Mouse (Mus musculus): ENCODE results near the gene Gm3164.
"Not testable (repeated sequence)": the region's sequence is repeated elsewhere in the genome, so short reads cannot be mapped to it uniquely, and the experiment has no call there.

The Gm3164 gene

DNA sequence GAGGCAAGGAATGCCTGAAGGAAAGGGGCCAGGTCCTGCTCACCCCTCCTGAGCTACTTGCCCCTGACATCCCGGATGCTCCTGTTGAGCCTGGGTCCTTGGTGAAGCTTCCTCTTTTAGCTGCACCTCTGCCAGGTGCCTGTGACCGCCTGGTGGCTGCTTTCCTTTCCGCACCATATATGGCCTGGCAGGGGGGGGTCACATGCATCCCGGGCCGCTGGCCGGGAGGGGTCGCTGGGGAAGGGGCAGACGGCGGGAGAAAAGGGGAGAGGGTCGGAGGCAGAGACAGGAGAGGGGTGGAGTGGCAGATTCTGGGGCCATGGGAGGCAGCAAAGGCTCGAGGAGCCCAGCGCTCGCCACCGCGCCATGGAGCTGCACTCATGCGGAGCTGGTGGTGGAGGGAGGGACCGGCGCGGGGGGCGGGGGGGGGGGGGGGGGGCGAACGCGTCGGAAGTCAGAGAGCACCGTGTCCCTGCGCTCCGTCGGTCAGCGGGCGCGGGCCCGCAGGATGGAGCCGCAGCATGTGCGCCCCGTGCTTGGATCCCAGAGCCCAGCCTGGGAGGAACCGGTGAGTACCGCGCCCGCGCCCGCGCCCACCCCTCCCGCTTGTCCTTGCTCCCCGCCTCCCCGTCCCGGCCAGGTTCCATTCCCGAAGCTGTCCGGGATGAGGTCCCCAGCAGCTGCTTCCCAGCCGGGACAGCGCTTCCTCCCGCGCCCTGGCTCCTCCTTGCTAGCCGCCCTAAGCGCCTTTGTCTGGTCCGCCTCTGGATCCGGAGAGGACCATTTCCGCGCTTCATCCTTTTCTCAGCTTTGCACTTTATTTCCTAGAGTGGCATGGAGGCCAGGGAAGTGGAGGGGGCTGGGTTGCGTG lies at the start of gene Gm3164:
TSS of gene Gm3164 (plus strand) at position 484 of the 871 bp plus-strand sequence.
- DNase-seq (ENCODE audit: low read depth, low spot score) = peak; percentile 32

GRCm38 (mm10) chr14:4368991-4369390 lies 46.3 kb upstream of the Gm3164 start:
- DNase-seq (ENCODE audit: low read depth, low spot score) = not testable (repeated sequence)

DNA sequence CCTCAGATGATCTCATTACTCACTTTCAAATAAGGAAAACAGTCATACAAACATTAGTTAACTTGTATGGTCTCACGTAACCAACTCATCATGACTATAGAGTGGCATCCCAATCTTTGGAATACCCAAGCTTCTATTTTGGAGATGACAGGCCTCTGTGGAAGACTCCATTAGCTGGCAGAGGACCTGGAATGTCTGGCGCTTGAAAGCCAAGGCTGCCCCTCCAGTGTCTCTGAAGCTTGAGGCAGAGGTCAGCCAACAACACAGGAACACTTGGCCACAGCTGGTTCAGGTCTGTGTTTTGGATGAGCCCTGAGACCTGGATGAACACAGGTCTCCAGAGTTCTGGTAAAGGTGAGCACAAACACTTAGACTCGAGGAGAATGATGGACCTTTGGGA lies 45.6 kb upstream of the Gm3164 start:
- not testable (repeated sequence) for DNase-seq (ENCODE audit: low read depth, low spot score)

- DNase-seq (ENCODE audit: low read depth, low spot score) = not testable (repeated sequence)
These were observed 37.4 kb upstream of the Gm3164 start for GRCm38 (mm10) chr14:4377871-4378270.

DNA sequence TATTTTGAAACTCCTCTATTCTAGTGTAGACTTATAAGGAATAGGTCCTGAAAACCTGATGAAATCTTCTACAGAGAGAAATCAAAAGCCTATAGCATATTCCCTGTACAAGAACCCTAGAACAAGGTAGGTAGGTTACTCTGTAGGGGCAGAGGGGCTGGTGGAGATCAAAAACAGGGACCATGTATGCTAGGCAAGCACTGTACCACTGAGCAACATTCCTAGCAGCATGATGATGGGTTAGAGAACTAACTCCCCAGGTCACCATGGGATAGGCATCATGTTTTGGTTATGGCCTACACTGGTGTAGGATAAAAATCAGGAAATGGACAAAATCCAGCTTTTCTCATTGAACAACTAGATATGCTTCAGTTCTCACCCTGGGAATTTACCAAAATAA lies 29.6 kb upstream of the Gm3164 start:
- DNase-seq (ENCODE audit: low read depth, low spot score) = not testable (repeated sequence)

GRCm38 (mm10) chr14:4392841-4393530 lies 22.3 kb upstream of the Gm3164 start:
- not testable (repeated sequence) for DNase-seq (ENCODE audit: low read depth, low spot score)

DNA sequence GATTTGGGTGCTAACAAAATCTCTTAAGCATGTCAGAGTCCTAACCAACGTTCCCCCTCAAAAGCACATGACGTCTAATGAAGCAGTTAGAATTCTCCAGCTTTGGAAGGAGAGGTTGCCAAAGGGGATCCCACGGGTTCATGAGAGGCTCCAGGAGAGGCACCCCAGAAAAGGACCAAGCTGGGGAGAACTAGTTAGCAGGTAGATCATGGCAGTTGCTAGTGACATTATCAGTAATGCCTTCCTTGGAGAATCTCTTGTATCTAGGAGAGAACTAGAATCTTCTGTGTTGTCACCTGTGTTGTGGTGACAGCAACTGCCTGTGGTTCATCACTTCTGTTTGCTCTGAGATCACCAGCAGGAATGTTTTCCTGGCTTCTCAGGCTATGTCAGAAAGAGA lies 18.0 kb upstream of the Gm3164 start, which contains the start of gene Gm3159:
TSS of gene Gm3159 (plus strand) at position 301 of the 400 bp plus-strand sequence.
- DNase-seq (ENCODE audit: low read depth, low spot score) = not testable (repeated sequence)

GRCm38 (mm10) chr14:4398624-4399023 lies 16.6 kb upstream of the Gm3164 start:
- not testable (repeated sequence) for DNase-seq (ENCODE audit: low read depth, low spot score)

- DNase-seq (ENCODE audit: low read depth, low spot score) = not testable (repeated sequence)
These were observed 15.0 kb upstream of the Gm3164 start for GRCm38 (mm10) chr14:4400115-4400789.

DNA sequence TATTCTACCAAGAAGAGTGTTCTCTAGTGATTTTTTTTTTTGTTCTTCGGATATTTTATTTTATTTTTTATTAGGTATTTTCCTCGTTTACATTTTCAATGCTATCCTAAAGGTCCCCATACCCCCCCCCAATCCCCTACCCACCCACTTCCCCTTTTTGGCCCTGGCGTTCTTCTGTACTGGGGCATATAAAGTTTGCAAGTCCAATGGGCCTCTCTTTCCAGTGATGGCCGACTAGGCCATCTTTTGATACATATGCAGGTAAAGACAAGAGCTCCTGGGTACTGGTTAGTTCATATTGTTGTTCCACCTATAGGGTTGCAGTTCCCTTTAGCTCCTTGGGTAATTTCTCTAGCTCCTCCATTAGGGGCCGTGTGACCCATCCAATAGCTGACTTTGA lies 14.0 kb upstream of the Gm3164 start:
- not testable (repeated sequence) for DNase-seq (ENCODE audit: low read depth, low spot score)

DNA sequence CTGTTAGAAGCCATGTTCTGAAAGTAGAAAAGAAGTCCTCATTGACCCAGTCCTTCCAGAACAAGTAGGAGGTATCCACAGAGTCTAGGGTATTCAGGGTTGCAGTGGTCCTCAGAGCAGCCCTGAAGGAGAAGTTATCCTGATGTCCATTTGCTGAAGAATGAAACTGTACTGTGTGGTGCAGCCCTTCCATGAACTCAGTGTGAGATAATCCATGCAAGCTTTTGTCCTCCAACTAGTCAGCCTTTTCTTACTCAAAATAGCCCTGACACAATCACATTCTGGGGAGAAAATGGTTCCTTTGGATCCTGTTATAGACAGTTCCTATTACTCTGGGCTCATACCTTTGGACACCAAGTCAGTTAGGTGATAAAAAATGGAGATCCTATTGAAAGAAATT lies 11.4 kb upstream of the Gm3164 start:
- DNase-seq (ENCODE audit: low read depth, low spot score) = not testable (repeated sequence)

- not testable (repeated sequence) for DNase-seq (ENCODE audit: low read depth, low spot score)
These were observed 5.3 kb upstream of the Gm3164 start for GRCm38 (mm10) chr14:4409939-4410338.

- DNase-seq (ENCODE audit: low read depth, low spot score) = not testable (repeated sequence)
These were observed 15.4 kb downstream of the Gm3164 start, which contains the start of gene Gm3173 for GRCm38 (mm10) chr14:4430692-4431091. TSS of gene Gm3173 (plus strand) at chr14:4430992.

DNA sequence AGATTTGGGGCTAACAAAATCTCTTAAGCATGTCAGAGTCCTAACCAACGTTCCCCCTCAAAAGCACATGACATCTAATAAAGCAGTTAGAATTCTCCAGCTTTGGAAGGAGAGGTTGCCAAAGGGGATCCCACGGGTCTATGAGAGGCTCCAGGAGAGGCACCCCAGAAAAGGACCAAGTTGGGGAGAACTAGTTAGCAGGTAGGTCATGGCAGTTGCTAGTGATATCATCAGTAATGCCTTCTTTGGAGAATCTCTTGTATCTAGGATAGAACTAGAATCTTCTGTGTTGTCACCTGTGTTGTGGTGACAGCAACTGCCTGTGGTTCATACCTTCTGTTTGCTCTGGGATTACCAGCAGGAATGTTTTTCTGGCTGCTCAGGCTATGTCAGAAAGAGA lies 66.2 kb downstream of the Gm3164 start, which contains the start of gene Gm3182:
TSS of gene Gm3182 (plus strand) at position 301 of the 400 bp plus-strand sequence.
- DNase-seq (ENCODE audit: low read depth, low spot score) = not testable (repeated sequence)
